Mouse (Mus musculus) spleen, adult 2 months (tissue): ENCODE measurements around the gene Prrt2. TPM values are rescaled to one million over a fixed set of nuclear protein-coding genes. Genes with fewer than 3 reads are reported as not detected.

Experiments used
- DNase-seq, 2 experiments: peaks; one replicate each; pipeline versions ENCODE4 v3.0.0 to v3.0.0-alpha.2; 2012 to 2021; ENCODE audit warnings: low spot score in 2 of 2, low read depth in 1 of 2
- H3K27ac ChIP-seq: fragments of 200-500 bp; 2 replicates; pipeline ENCODE4 v1.5.1; 2012; ENCODE audit warnings: low read length, inconsistent platforms; ENCODE audit not compliant: insufficient read depth
- H3K27me3 ChIP-seq: fragments of 200-500 bp; 2 replicates; pipeline ENCODE4 v1.6.1; 2012; ENCODE audit warnings: mild to moderate bottlenecking, moderate library complexity, low read length, inconsistent platforms; ENCODE audit not compliant: control insufficient read depth, insufficient read depth
- H3K36me3 ChIP-seq: fragments of 200-500 bp; 2 replicates; pipeline ENCODE4 v1.6.1; 2012; ENCODE audit warnings: mild to moderate bottlenecking, low read length, inconsistent platforms; ENCODE audit not compliant: control insufficient read depth, insufficient read depth
- H3K4me1 ChIP-seq: fragments of 200-500 bp; 2 replicates; pipeline ENCODE4 v1.6.1; 2011; ENCODE audit warnings: inconsistent platforms; ENCODE audit not compliant: control insufficient read depth, insufficient read depth, insufficient read length
- H3K4me3 ChIP-seq: fragments of 200-500 bp; 2 replicates; pipeline ENCODE4 v1.5.1; 2011; ENCODE audit warnings: mild to moderate bottlenecking, inconsistent platforms; ENCODE audit not compliant: insufficient read depth, insufficient read length; ENCODE audit errors: extremely low read depth
- CTCF ChIP-seq: fragments of 200-500 bp; IDR thresholded peaks from 2 replicates; pipeline ENCODE4 v1.5.1; 2011; ENCODE audit warnings: mild to moderate bottlenecking, inconsistent platforms; ENCODE audit not compliant: insufficient read depth, insufficient read length, insufficient replicate concordance; ENCODE audit errors: extremely low read depth
- POLR2A ChIP-seq: fragments of 200-500 bp; IDR thresholded peaks from 2 replicates; pipeline ENCODE4 v1.6.1; 2011; ENCODE audit warnings: low read depth, low read length, inconsistent platforms
- WGBS: fragments of 180-500 bp; shearing (Covaris S2); methylation state at CpG from one replicate; pipeline ENCODE4 v1.1.7; 2018; 5-methylcytosine and 5-hydroxymethylcytosine counted together
- polyA plus RNA-seq: library from polyadenylated mRNA; depleted of rRNA; stranded (reverse); fragments of >200 nt; gene quantifications from 2 replicates; pipeline ENCODE4 v1.2.3, GENCODE M21; 2012

Prrt2 gene
- polyA plus RNA-seq, 1 experiment, result 5.8 TPM

GRCm38 (mm10) chr7:126983113-126983512 lies 37.9 kb downstream of the Prrt2 start:
- Histone ChIP-seq H3K4me3 (no peak overlapping the region), H3K27me3 (no peaks in the 10 kb centered on the region), H3K27ac (no peak overlapping the region), H3K4me1 (no peaks in the 10 kb centered on the region; the same call in 1 of the 2 replicates), H3K36me3 (peaks cover 27% of the 10 kb centered on the region)
- TF ChIP-seq CTCF (no peak), POLR2A (no peak)
- DNase-seq, result no peak
- WGBS, result 91% methylated on average over 7 of the region's 7 CpGs

- Histone ChIP-seq H3K27ac (no peak overlapping the region), H3K4me1 (no peaks in the 10 kb centered on the region; the same call in 1 of the 2 replicates), H3K27me3 (no peaks in the 10 kb centered on the region), H3K36me3 (peaks cover 23% of the 10 kb centered on the region), H3K4me3 (no peak overlapping the region)
- DNase-seq, result no peak
- TF ChIP-seq POLR2A, result no peak
- no peak for TF ChIP-seq CTCF
- 81% methylated on average over 4 of the region's 4 CpGs for WGBS
These were observed 39.0 kb downstream of the Prrt2 start for GRCm38 (mm10) chr7:126982054-126982453.

- Histone ChIP-seq H3K27me3 (no peaks in the 10 kb centered on the region), H3K4me3 (no peak overlapping the region), H3K27ac (no peak overlapping the region), H3K4me1 (no peaks in the 10 kb centered on the region; the same call in 1 of the 2 replicates), H3K36me3 (peaks cover 20% of the 10 kb centered on the region)
- TF ChIP-seq CTCF (no peak), POLR2A (no peak)
- DNase-seq, result no peak
- WGBS, result 98% methylated on average over 2 of the region's 2 CpGs
These were observed 39.4 kb downstream of the Prrt2 start for GRCm38 (mm10) chr7:126981601-126982000.

GRCm38 (mm10) chr7:126978841-126979240 lies 42.2 kb downstream of the Prrt2 start:
- Histone ChIP-seq H3K27me3 (no peaks in the 10 kb centered on the region), H3K36me3 (peaks cover 20% of the 10 kb centered on the region), H3K4me3 (peak overlapping the region; percentile 29; the same call in 1 of the 2 replicates), H3K27ac (peak overlapping the region; percentile 52), H3K4me1 (no peaks in the 10 kb centered on the region; the same call in 1 of the 2 replicates)
- DNase-seq, result no peak
- WGBS, result 63% methylated on average over 6 of the region's 6 CpGs
- TF ChIP-seq CTCF (no peak), POLR2A (no peak; the same call in 1 of the 2 replicates)

- TF ChIP-seq POLR2A, result no peak
- TF ChIP-seq CTCF, result no peak
- DNase-seq, result no peak
- H3K27me3 ChIP-seq, result no peaks in the 10 kb centered on the region
- H3K4me1 ChIP-seq, result no peaks in the 10 kb centered on the region; the same call in 1 of the 2 replicates
- H3K4me3 ChIP-seq, result peak overlapping the region; percentile 84
- WGBS, result 26% methylated on average over 14 of the region's 14 CpGs
- peaks cover 20% of the 10 kb centered on the region for H3K36me3 ChIP-seq
- peak overlapping the region; percentile 95 for H3K27ac ChIP-seq
These were observed 44.0 kb downstream of the Prrt2 start for GRCm38 (mm10) chr7:126976878-126977459.

GRCm38 (mm10) chr7:126975950-126976866 lies 44.8 kb downstream of the Prrt2 start, which contains the start of gene Cdiptos:
Gene Cdiptos, minus strand, starts transcription at chr7:126976098.
- H3K36me3 ChIP-seq, result peaks cover 18% of the 10 kb centered on the region
- H3K4me3 ChIP-seq, result peak within 1 kb of the TSS; percentile 84
- no peaks in the 10 kb centered on the region for H3K27me3 ChIP-seq
- under 1% methylated on average over 55 of the region's 55 CpGs for WGBS
- H3K27ac ChIP-seq, result peak within 1 kb of the TSS; percentile 95
- peak; percentile 92 to 93 for DNase-seq
- TF ChIP-seq POLR2A, result no peak
- TF ChIP-seq CTCF, result peak; percentile 94
- H3K4me1 ChIP-seq, result no peaks in the 10 kb centered on the region; the same call in 1 of the 2 replicates

GRCm38 (mm10) chr7:126975893-126975949 lies 45.3 kb downstream of the Prrt2 start, which contains the start of gene Cdipt:
Gene Cdipt, plus strand, starts transcription at chr7:126975914.
- peak within 1 kb of the TSS; percentile 84 for H3K4me3 ChIP-seq
- H3K27me3 ChIP-seq, result no peaks in the 10 kb centered on the region
- H3K4me1 ChIP-seq, result no peaks in the 10 kb centered on the region; the same call in 1 of the 2 replicates
- WGBS, result 0% methylated on average over 1 of the region's 1 CpGs
- H3K36me3 ChIP-seq, result peaks cover 18% of the 10 kb centered on the region
- TF ChIP-seq CTCF (no peak), POLR2A (no peak)
- H3K27ac ChIP-seq, result peak within 1 kb of the TSS; percentile 95
- no peak for DNase-seq
